Mouse (Mus musculus) MEL (cell line): ENCODE results near the gene Oxld1.

Experiments used
- MEF2A ChIP-seq: IDR thresholded peaks from 2 replicates; pipeline ENCODE4 v1.6.1; 2014; ENCODE audit warnings: low read depth, mild to moderate bottlenecking, inconsistent platforms, low read length, improper control_type of control experiment; ENCODE audit not compliant: poor library complexity, insufficient replicate concordance, severe bottlenecking; ENCODE audit errors: extremely low read depth
- POLR2A ChIP-seq, 2 experiments: IDR thresholded peaks; 2 replicates each; pipeline ENCODE4 v1.6.1; 2011 to 2012; ENCODE audit warnings: low read length in 2 of 2, mild to moderate bottlenecking in 2 of 2, control low read depth in 1 of 2, improper control_type of control experiment in 1 of 2, low read depth in 1 of 2, moderate library complexity in 1 of 2; ENCODE audit not compliant: control insufficient read depth in 1 of 2, insufficient read depth in 1 of 2, poor library complexity in 1 of 2
- TAL1 ChIP-seq: IDR thresholded peaks from 2 replicates; pipeline ENCODE4 v1.6.1; 2012; ENCODE audit warnings: mild to moderate bottlenecking, inconsistent platforms, low read length, moderate library complexity, mixed read lengths
- USF2 ChIP-seq, 2 experiments: IDR thresholded peaks; 2 replicates each; pipeline ENCODE4 v1.6.1; 2011 to 2012; ENCODE audit warnings: improper control_type of control experiment in 2 of 2, low read length in 2 of 2, borderline replicate concordance in 1 of 2, inconsistent platforms in 1 of 2, low read depth in 1 of 2, mild to moderate bottlenecking in 1 of 2; ENCODE audit not compliant: insufficient read depth in 1 of 2
- ZNF384 ChIP-seq: IDR thresholded peaks from 2 replicates; pipeline ENCODE4 v1.6.1; 2012; ENCODE audit warnings: low read depth, mild to moderate bottlenecking, inconsistent platforms, low read length, improper control_type of control experiment

DNA sequence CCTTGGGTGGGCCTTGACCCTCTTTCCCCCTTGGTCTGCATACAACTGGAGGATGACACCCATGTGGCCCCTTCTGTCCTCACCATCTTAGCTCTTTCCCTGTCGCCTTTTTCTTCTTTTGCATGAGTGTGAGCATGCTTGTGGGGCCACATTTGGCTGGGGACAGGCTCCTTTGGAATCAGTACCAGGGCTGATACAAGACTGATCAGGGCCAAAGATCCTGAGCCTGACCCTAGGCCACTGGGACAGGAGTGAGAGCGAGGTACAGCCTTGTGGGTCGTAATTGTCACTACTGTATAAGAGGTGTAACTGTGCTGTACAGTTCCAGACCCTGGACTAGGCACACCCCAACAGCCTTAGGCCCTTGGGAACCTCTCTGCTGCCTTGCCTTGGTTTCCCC is 36.0 kb upstream of the Oxld1 start:
- TF ChIP-seq POLR2A (IDR thresholded peaks at IDR 0.05; ENCODE audit: control insufficient read depth in 1 of 2, insufficient read depth in 1 of 2, low read depth in 1 of 2, low read length in 2 of 2, poor library complexity in 1 of 2) (no peak), TAL1 (no peak), ZNF384 (no peak), USF2 (IDR thresholded peaks at IDR 0.05; ENCODE audit: borderline replicate concordance in 1 of 2, insufficient read depth in 1 of 2, low read depth in 1 of 2, low read length in 2 of 2) (no peak), MEF2A (no peak)
